Mouse (Mus musculus) right cerebral cortex, postnatal 10 days (tissue): ENCODE results near the gene Prf1.
A peak's percentile ranks its signal among the peaks of the same experiment; 100 is the strongest.

Experiments used
- DNase-seq, 2 experiments: peaks; one replicate each; pipeline ENCODE4 v3.0.0; 2021; ENCODE audit warnings: low spot score in 2 of 2

Prf1 gene

GRCm38 (mm10) chr10:61297477-61297876 is at the start of gene Prf1:
TSS of gene Prf1 (plus strand) at chr10:61297833.
- DNase-seq, result no peak

DNA sequence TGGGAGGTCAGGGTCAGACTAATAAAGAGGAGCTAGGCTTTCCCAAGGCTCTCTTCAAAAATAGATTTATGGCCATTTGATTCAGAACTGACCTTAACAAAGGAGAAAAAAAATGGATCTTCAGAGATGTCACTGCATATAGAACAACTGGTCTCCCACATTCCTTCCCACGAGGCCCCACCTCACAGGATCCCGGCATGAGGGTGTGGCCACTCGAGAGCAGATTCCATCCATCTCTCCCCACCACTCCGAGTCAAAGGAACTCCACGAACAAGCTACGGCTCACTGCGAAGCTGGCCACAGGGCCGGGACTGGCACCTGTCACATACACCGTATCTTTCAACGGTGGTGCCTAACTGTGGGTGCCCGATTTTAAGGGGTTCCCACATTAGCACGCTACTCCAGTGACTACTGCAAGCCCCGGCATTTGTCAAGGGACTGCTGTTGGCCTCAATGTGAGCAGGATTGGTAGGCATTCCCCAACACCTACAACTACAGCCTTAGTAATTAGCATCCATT is 49.0 kb upstream of the Prf1 start:
- no peak for DNase-seq

GRCm38 (mm10) chr10:61249951-61250350 is 47.7 kb upstream of the Prf1 start:
- DNase-seq, result no peak

DNA sequence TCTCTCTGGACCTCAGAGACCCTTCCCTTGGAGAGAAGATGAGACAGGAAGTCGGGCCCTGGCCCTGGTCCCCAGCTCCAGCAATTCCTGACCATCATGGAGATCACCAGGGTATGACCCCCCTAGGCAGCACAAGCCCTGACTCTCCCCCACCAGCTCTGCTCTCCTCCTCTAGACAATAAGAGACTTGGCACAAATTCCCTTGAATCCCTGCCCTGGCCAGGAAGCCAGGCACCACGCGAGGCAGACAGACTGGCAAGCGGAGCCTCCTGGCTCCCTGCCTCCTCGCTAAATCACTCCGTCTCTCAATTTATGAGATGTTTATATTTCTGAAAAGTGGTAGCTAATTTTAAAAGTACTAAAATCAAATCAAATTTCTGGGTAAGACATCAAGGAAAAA is 42.9 kb upstream of the Prf1 start:
- peak; percentile 77 to 79 for DNase-seq

- DNase-seq, result no peak
Observed at GRCm38 (mm10) chr10:61255190-61255589, 42.4 kb upstream of the Prf1 start.

- DNase-seq, result no peak
Observed at GRCm38 (mm10) chr10:61256665-61257064, 41.0 kb upstream of the Prf1 start.

DNA sequence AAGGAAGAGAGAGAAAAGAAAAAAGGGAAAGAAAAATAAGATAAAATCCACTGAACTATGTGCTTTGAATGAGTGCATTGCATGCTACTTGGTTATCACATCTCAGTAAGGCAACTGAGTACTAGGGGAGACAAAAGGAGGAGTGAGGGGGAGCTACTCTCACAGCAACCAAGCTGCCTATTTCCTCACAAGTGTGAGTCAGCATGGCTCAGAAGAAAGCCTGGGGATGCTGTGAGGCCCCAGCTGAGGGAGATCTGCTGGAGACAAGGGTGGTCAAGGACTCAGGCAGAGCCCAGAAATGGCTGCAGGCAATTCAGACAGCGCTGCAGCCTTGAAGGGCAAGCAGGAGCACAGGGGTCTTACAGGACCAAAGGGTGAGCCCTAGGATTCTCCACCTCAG is 39.5 kb upstream of the Prf1 start:
- peak in 1 of 2 experiments; percentile 42 for DNase-seq

DNA sequence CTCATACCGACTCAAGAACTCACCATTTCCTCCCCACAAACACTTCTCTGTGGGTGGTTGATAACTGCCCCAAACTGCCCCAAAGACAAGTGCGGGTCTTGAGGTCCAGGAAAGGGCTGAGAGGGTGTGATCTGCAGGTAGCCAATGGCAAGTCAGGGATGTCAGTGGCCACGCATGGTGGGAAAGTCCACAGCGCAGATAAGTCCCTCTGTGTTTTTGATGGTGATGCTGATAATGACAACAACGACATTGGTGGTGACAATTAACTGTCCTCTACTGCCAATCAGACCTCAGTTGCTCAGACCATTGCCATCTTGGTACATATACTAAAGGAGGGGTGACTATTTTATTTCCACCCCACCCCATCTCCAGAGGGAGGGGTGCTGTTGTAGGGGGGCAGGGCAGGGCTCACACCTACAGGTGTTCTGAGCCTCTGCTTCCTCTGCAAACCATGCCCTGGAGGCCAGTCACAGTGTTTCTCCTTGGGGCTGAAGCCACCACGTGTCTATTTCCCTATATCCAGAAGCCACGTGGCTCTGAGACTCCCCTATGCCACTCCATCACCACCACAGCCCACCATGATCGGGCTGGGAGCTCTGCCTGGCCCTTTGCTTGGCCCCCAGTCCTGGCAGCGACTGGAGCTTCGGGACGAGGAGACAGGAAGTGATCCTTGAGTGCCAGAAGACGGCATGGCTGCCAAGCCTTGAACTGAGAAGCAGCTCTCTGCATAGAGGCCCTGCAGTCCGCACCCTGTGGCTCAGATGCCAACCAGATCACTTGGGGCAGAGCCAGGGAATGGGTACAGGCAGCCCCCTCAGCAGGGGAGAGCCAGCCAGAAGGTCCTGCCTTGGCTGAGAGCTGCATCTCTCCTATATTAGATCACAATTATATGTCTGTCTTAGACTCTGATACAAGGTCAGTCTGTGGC is 36.1 kb upstream of the Prf1 start:
- peak; percentile 44 to 48 for DNase-seq

DNA sequence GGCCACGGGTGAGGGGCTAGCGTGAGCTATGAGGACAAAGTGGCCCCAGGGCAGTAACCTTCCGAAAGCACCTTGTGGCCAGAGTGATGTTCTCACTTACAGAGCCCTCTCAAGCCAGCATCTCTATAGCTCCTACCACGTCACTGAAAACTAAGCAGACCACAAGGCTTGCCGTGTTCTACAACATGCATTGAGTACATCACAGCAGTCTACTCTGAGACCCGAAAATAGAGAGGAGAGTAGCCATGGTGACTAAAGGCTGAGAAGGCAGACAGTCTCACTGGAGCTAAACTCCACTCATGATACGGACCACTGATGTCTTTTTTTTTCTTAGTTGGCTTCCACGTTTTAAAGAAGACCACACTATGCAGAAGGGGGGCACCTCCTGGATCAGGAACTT is 34.0 kb upstream of the Prf1 start:
- DNase-seq, result no peak

DNA sequence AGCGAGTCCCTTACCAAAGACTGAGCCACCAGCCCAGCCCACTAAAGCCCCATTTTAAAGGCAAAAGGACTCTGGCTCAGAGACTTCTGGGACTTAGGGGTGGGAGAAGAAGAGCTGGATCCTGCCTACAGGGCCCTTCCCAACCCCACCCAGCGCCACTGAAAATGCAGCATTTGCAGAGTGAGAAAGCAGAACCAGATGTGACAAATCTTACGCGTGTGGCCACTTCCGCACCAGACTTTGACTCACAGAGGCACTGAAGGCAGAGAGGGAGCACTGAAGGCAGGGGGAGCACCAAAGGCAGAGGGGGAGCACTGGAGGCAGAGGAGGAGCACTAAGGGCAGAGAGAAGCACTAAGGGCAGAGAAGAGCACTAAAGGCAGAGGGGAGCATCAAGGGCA is 30.3 kb upstream of the Prf1 start:
- DNase-seq, result no peak

GRCm38 (mm10) chr10:61272089-61272626 is 25.5 kb upstream of the Prf1 start:
- no peak for DNase-seq

GRCm38 (mm10) chr10:61272631-61273030 is 25.0 kb upstream of the Prf1 start:
- DNase-seq, result no peak

- DNase-seq, result no peak
Observed at GRCm38 (mm10) chr10:61273081-61273843, 24.4 kb upstream of the Prf1 start, which contains the start of gene Adamts14. TSS of gene Adamts14 (minus strand) at chr10:61273438.

GRCm38 (mm10) chr10:61273844-61274215 is 23.8 kb upstream of the Prf1 start:
- no peak for DNase-seq

- no peak for DNase-seq
Observed at GRCm38 (mm10) chr10:61274532-61274931, 23.1 kb upstream of the Prf1 start.

- no peak for DNase-seq
Observed at GRCm38 (mm10) chr10:61275669-61276110, 21.9 kb upstream of the Prf1 start.

GRCm38 (mm10) chr10:61277051-61277450 is 20.6 kb upstream of the Prf1 start:
- no peak for DNase-seq

DNA sequence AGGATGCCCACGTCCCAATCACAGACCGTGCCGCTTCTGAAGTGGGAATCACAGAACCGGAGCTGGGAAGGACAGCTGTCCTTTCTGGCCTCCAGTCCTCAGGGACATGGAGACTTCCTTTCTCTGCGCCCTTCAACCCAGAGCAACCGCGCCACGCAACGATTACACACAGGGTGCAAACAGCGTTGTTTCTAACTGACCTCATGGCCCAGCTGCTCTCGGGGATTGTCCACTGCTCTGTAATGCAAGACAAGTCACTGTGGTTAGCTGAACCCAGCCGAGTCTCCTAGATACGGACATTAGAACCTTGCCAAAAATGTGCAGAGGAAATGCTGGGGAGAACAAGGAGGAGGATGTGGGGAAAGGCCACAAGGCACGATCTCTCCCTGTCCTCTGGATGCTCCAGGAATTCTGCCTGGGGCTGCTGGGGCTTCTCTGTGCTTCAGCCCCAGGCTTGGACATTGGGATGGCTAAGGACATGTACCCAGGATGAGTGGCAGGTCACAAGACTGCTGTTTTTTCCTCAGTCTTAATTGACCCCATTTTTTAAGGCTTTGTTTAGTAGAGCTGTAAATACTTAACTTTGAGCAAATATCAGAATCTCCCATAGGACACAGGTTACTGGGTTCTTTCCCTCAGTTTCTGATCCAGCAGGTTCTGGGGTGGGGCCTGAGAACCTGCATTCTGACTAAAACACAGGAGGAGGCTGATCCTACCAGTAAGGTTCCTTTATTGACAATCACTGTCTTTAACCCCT is 19.5 kb upstream of the Prf1 start:
- no peak for DNase-seq

DNA sequence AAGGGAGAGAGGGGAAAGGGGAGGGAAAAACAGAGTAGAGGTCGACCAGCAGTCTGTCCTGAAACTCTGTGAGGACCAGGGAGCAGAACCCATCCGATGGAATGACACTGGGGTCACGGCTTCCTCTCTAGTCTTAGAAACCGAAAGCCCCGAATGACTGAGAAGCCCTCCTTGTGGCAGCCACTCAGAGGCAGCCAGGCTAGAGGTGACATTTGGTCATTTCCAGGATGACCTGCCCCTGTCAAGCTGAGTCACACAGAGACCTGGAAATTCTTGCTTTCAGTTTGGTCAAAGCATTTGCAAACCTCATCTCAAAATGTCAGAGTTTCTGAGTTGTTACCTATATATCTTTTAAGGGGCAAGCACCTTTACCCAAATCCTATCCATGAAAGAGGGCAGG is 16.5 kb upstream of the Prf1 start:
- no peak for DNase-seq

GRCm38 (mm10) chr10:61284309-61284708 is 13.3 kb upstream of the Prf1 start:
- DNase-seq, result no peak

GRCm38 (mm10) chr10:61285271-61285670 is 12.4 kb upstream of the Prf1 start:
- no peak for DNase-seq
